Mouse (Mus musculus): ENCODE results near the gene Tcta.

DNA sequence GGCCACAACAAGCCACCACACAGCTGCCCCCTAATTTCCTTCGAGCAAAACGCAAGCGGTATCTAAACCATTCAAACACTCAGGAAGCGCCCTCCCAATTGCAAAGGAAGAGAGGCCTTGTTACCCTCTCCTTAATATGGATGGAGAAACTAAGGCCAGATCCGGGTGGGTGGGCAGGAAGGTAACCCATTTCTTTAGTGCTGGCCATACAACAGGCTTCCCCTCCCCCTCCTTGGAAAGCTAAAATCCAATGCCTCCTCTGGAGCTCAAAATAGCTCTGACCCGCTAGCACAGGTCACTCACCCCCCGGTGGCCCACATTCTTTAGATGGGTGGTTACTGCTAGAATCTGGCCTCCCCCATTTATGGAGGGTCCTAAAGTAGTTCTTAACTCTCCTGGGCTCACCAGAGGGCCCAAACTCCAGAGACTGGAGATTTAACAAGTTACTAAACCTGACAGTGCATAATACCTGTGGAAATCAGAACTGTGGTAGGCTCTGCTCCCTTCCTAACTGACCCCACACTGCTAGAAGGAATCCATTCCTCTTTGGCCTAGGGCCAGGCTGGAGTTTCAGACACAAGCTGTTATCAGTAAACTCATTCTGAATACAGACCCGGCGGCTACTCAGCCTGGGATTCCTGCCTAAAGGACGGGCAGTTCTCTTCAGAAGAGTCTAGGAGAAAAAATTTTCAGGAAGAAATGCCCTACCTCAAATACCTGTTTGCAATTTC lies 41.6 kb downstream of the Tcta start:
- TF ChIP-seq GATA1 (IDR thresholded peaks at IDR 0.05; ENCODE audit: borderline replicate concordance, low read length) (no peak), FLI1 (IDR thresholded peaks at IDR 0.05; ENCODE audit: low read length) (no peak)

Measured in megakaryocyte, embryonic 14.5 days (primary cell).